Mouse (Mus musculus) CH12.LX (cell line): ENCODE measurements around the gene Sv2a. TPM values are rescaled to one million over a fixed set of nuclear protein-coding genes. Genes with fewer than 3 reads are reported as not detected.
"Not testable (repeated sequence)": the region's sequence is repeated elsewhere in the genome, so short reads cannot be mapped to it uniquely, and the experiment has no call there.

ENCODE experiments used
- DNase-seq: peaks from one replicate; pipeline ENCODE4 v3.0.0-alpha.2; 2013; ENCODE audit errors: extremely low read depth
- H3K27ac ChIP-seq: 2 replicates; pipeline ENCODE4 v1.5.1; 2012; ENCODE audit warnings: low read depth, mild to moderate bottlenecking, control low read depth, moderate library complexity; ENCODE audit not compliant: insufficient read depth
- H3K27me3 ChIP-seq: replicated peaks from 2 replicates; pipeline ENCODE3; 2012; ENCODE audit warnings: inconsistent platforms
- H3K36me3 ChIP-seq, 2 experiments: replicated peaks in 1 of 2; 2 replicates each; pipeline versions ENCODE3 to v1.6.1; 2012; ENCODE audit warnings: inconsistent platforms in 1 of 2, low read length in 1 of 2, mild to moderate bottlenecking in 1 of 2, mixed read lengths in 1 of 2, moderate library complexity in 1 of 2; ENCODE audit not compliant: control insufficient read depth in 1 of 2, insufficient read depth in 1 of 2
- H3K4me1 ChIP-seq, 2 experiments: 2 replicates each; pipeline ENCODE4 v1.6.1; 2012; ENCODE audit warnings: inconsistent platforms in 1 of 2, moderate library complexity in 1 of 2; ENCODE audit not compliant: insufficient read depth in 2 of 2, control insufficient read depth in 1 of 2
- H3K4me2 ChIP-seq: 2 replicates; pipeline ENCODE4 v1.6.1; 2012; ENCODE audit warnings: low read depth, mild to moderate bottlenecking, control low read depth; ENCODE audit not compliant: poor library complexity, insufficient read depth, severe bottlenecking
- H3K4me3 ChIP-seq, 3 experiments: fragments of 150-350 bp in 1 of 3; sonication (generic) in 1 of 3; replicated peaks in 1 of 3; 2 replicates each; pipeline versions ENCODE3 to v1.5.1; 2011 to 2012; ENCODE audit warnings: low read depth in 2 of 3, low read length in 2 of 3, mild to moderate bottlenecking in 2 of 3, moderate library complexity in 2 of 3, control low read depth in 1 of 3, improper control_type of control experiment in 1 of 3, inconsistent platforms in 1 of 3, mixed read lengths in 1 of 3; ENCODE audit not compliant: poor library complexity in 1 of 3
- H3K79me2 ChIP-seq: replicated peaks from 2 replicates; pipeline ENCODE4 v1.6.1; 2012; ENCODE audit warnings: mild to moderate bottlenecking, moderate library complexity; ENCODE audit not compliant: control insufficient read depth, poor library complexity, insufficient read depth, severe bottlenecking; ENCODE audit errors: extremely low read depth
- H3K9ac ChIP-seq: 2 replicates; pipeline ENCODE4 v1.6.1; 2012; ENCODE audit warnings: low read depth, mild to moderate bottlenecking, control low read depth, moderate library complexity; ENCODE audit not compliant: insufficient read depth
- H3K9me3 ChIP-seq: replicated peaks from 2 replicates; pipeline ENCODE3; 2012; ENCODE audit warnings: low read length, inconsistent platforms, mixed read lengths
- BHLHE40 ChIP-seq: IDR thresholded peaks from 2 replicates; pipeline ENCODE4 v1.6.1; 2011; ENCODE audit warnings: mild to moderate bottlenecking, low read depth, low read length, improper control_type of control experiment
- CHD2 ChIP-seq: IDR thresholded peaks from 2 replicates; pipeline ENCODE4 v1.6.1; 2011; ENCODE audit warnings: low read length, improper control_type of control experiment
- CTCF ChIP-seq, 2 experiments: IDR thresholded peaks in 1 of 2; conservative IDR thresholded peaks in 1 of 2; 2 replicates each; pipeline ENCODE4 v1.5.1; 2011 to 2012; ENCODE audit warnings: low read depth in 2 of 2, low read length in 2 of 2, improper control_type of control experiment in 1 of 2, inconsistent platforms in 1 of 2, mild to moderate bottlenecking in 1 of 2, moderate library complexity in 1 of 2
- E2F4 ChIP-seq: IDR thresholded peaks from 2 replicates; pipeline ENCODE4 v1.6.1; 2011; ENCODE audit warnings: low read depth, low read length, improper control_type of control experiment; ENCODE audit not compliant: insufficient replicate concordance
- ELF1 ChIP-seq: IDR thresholded peaks from 2 replicates; pipeline ENCODE4 v1.6.1; 2014; ENCODE audit warnings: low read depth, mild to moderate bottlenecking, inconsistent platforms, low read length, improper control_type of control experiment
- EP300 ChIP-seq: IDR thresholded peaks from 2 replicates; pipeline ENCODE4 v1.6.1; 2011; ENCODE audit warnings: low read length, improper control_type of control experiment
- GABPA ChIP-seq: IDR thresholded peaks from 2 replicates; pipeline ENCODE4 v1.6.1; 2012; ENCODE audit warnings: low read depth, low read length, improper control_type of control experiment, inconsistent platforms; ENCODE audit not compliant: insufficient replicate concordance
- IRF4 ChIP-seq: IDR thresholded peaks from 2 replicates; pipeline ENCODE4 v1.6.1; 2014; ENCODE audit warnings: low read depth, mild to moderate bottlenecking, inconsistent platforms, low read length, improper control_type of control experiment
- JUN ChIP-seq: IDR thresholded peaks from 2 replicates; pipeline ENCODE4 v1.6.1; 2011; ENCODE audit warnings: low read depth, mild to moderate bottlenecking, low read length, improper control_type of control experiment, moderate library complexity; ENCODE audit not compliant: insufficient read depth
- JUND ChIP-seq: conservative IDR thresholded peaks from 2 replicates; pipeline ENCODE4 v1.6.1; 2011; ENCODE audit warnings: low read depth, low read length, improper control_type of control experiment
- MAZ ChIP-seq: IDR thresholded peaks from 2 replicates; pipeline ENCODE4 v1.6.1; 2012; ENCODE audit warnings: low read depth, mild to moderate bottlenecking, inconsistent platforms, low read length, improper control_type of control experiment, moderate library complexity
- MEF2A ChIP-seq: IDR thresholded peaks from 2 replicates; pipeline ENCODE4 v1.6.1; 2014; ENCODE audit warnings: low read depth, mild to moderate bottlenecking, inconsistent platforms, low read length, improper control_type of control experiment, borderline replicate concordance
- MXI1 ChIP-seq: IDR thresholded peaks from 2 replicates; pipeline ENCODE4 v1.6.1; 2011; ENCODE audit warnings: mild to moderate bottlenecking, low read depth, low read length, improper control_type of control experiment
- MYC ChIP-seq: IDR thresholded peaks from 2 replicates; pipeline ENCODE4 v1.6.1; 2011; ENCODE audit warnings: low read depth, mild to moderate bottlenecking, improper control_type of control experiment, low read length
- NELFE ChIP-seq: IDR thresholded peaks from 2 replicates; pipeline ENCODE4 v1.6.1; 2011; ENCODE audit warnings: low read depth, low read length, improper control_type of control experiment
- NRF1 ChIP-seq: IDR thresholded peaks from 2 replicates; pipeline ENCODE4 v1.6.1; 2014; ENCODE audit warnings: low read depth, mild to moderate bottlenecking, inconsistent platforms, low read length, improper control_type of control experiment, moderate library complexity
- PAX5 ChIP-seq: IDR thresholded peaks from 2 replicates; pipeline ENCODE4 v1.6.1; 2012; ENCODE audit warnings: low read length, inconsistent platforms, mixed read lengths
- POLR2A ChIP-seq: IDR thresholded peaks from 2 replicates; pipeline ENCODE4 v1.6.1; 2011; ENCODE audit warnings: low read depth, mild to moderate bottlenecking, improper control_type of control experiment, low read length
- POLR2AphosphoS2 ChIP-seq: IDR thresholded peaks from 2 replicates; pipeline ENCODE4 v1.6.1; 2011; ENCODE audit warnings: low read depth, low read length, improper control_type of control experiment
- RCOR1 ChIP-seq: conservative IDR thresholded peaks from 2 replicates; pipeline ENCODE4 v1.6.1; 2012; ENCODE audit warnings: low read depth, mild to moderate bottlenecking, inconsistent platforms, low read length, improper control_type of control experiment
- SIN3A ChIP-seq: IDR thresholded peaks from 2 replicates; pipeline ENCODE4 v1.6.1; 2012; ENCODE audit warnings: low read length, improper control_type of control experiment, inconsistent platforms
- TCF12 ChIP-seq: IDR thresholded peaks from 2 replicates; pipeline ENCODE4 v1.6.1; 2014; ENCODE audit warnings: low read depth, mild to moderate bottlenecking, inconsistent platforms, low read length, improper control_type of control experiment
- UBTF ChIP-seq: IDR thresholded peaks from 2 replicates; pipeline ENCODE4 v1.6.1; 2012; ENCODE audit warnings: low read depth, mild to moderate bottlenecking, inconsistent platforms, low read length, improper control_type of control experiment, moderate library complexity
- ZC3H11A ChIP-seq: IDR thresholded peaks from 2 replicates; pipeline ENCODE4 v1.6.1; 2012; ENCODE audit warnings: low read depth, mild to moderate bottlenecking, inconsistent platforms, low read length, improper control_type of control experiment
- ZKSCAN1 ChIP-seq: IDR thresholded peaks from 2 replicates; pipeline ENCODE4 v1.6.1; 2012; ENCODE audit warnings: low read depth, inconsistent platforms, low read length, improper control_type of control experiment, borderline replicate concordance
- ZMIZ1 ChIP-seq: IDR thresholded peaks from 2 replicates; pipeline ENCODE4 v1.6.1; 2012; ENCODE audit warnings: low read depth, mild to moderate bottlenecking, inconsistent platforms, low read length, improper control_type of control experiment
- dilution Hi-C: fragments of 300-500 bp; cut with MboI; formaldehyde crosslinking; loops from 2 replicates; pipeline ENCODE4 v1.14.3; 2020; ENCODE audit warnings: low sequenced_read_pairs; ENCODE audit not compliant: extremely low pct_unique_long_range_greater_than_20kb, extremely low pct_ligation_motif_present
- in situ Hi-C: fragments of 300-500 bp; cut with MboI; formaldehyde crosslinking; loops from 3 replicates; pipeline ENCODE4 v1.14.3; 2019; ENCODE audit warnings: low sequenced_read_pairs, low pct_ligation_motif_present, low pct_unique_long_range_greater_than_20kb, mixed read lengths
- polyA plus RNA-seq: library from polyadenylated mRNA; unstranded; fragments of >175 nt; gene quantifications from 2 replicates; pipeline ENCODE4 v1.2.1, GENCODE M21; 2012; ENCODE audit warnings: low read depth; ENCODE audit not compliant: insufficient read length
- total RNA-seq, 2 experiments: library from RNA; depleted of rRNA; stranded (reverse); fragments of 300-350 nt in 1 of 2; fragments of >200 nt in 1 of 2; gene quantifications; 2 replicates each; pipeline ENCODE4 v1.2.3; 2012 to 2014

Gene Sv2a
- total and polyA plus RNA-seq, 3 experiments = 1.1 to 6.7 (median 4.0) TPM

GRCm38 (mm10) chr3:96198601-96199251 is 17.8 kb downstream of the Sv2a start:
- Histone ChIP-seq H3K4me1 (peaks cover 7 to 21% of the 10 kb centered on the region in 2 experiments), H3K4me2 (peak overlapping the region; percentile 16), H3K36me3 (peaks cover 4 to 25% of the 10 kb centered on the region in 2 experiments)
- H3K27ac ChIP-seq, dilution Hi-C loops, H3K9me3 ChIP-seq, H3K27me3 ChIP-seq, H3K9ac ChIP-seq, in situ Hi-C loops, H3K4me3 ChIP-seq, DNase-seq, H3K79me2 ChIP-seq: not testable (repeated sequence)
- 0 out of 2 replicates have a peak, but pooled peaks have one; percentile 1 for TF ChIP-seq POLR2A

- peak; percentile 59 for DNase-seq
- Histone ChIP-seq H3K4me3 (no peak overlapping the region), H3K4me2 (peak overlapping the region; percentile 39), H3K27me3 (no peaks in the 10 kb centered on the region), H3K9me3 (peaks cover 8% of the 10 kb centered on the region), H3K79me2 (no peaks in the 10 kb centered on the region), H3K4me1 (peaks cover 7 to 21% of the 10 kb centered on the region in 2 experiments), H3K27ac (no peak overlapping the region), H3K36me3 (peaks cover 0 to 15% of the 10 kb centered on the region in 2 experiments), H3K9ac (0 out of 2 replicates have a peak overlapping the region, but pooled peaks have one; percentile 23)
- dilution Hi-C loops = no loop called here
- in situ Hi-C loops = no loop called here
- TF ChIP-seq MYC (0 out of 2 replicates have a peak, but pooled peaks have one; percentile 13), E2F4 (no peak), ZMIZ1 (no peak), PAX5 (no peak), MAZ (0 out of 2 replicates have a peak, but pooled peaks have one; percentile 43), MEF2A (no peak), EP300 (peak; percentile 60; the same call in 1 of the 2 replicates), GABPA (no peak), RCOR1 (no peak), IRF4 (peak; percentile 80), NRF1 (no peak), MXI1 (no peak), POLR2AphosphoS2 (no peak), ZKSCAN1 (no peak), TCF12 (peak; percentile 46), NELFE (no peak), UBTF (no peak), CHD2 (peak; percentile 74), ELF1 (no peak), SIN3A (no peak), POLR2A (no peak), BHLHE40 (no peak), JUN (no peak), CTCF (conservative IDR thresholded peaks at IDR 0.05 in 1 of 2, IDR thresholded peaks at IDR 0.05 in 1 of 2; ENCODE audit: low read depth in 2 of 2, low read length in 2 of 2) (no peak), JUND (no peak), ZC3H11A (no peak)
Observed at GRCm38 (mm10) chr3:96199731-96200130, 18.8 kb downstream of the Sv2a start.
